Mouse (Mus musculus) ES-CJ7 (cell line): ENCODE results near the gene Dpy19l1.

ENCODE experiments used
- DNase-seq: peaks from one replicate; pipeline ENCODE4 v3.0.0; 2011; ENCODE audit warnings: low read depth, low spot score

Dpy19l1 gene

DNA sequence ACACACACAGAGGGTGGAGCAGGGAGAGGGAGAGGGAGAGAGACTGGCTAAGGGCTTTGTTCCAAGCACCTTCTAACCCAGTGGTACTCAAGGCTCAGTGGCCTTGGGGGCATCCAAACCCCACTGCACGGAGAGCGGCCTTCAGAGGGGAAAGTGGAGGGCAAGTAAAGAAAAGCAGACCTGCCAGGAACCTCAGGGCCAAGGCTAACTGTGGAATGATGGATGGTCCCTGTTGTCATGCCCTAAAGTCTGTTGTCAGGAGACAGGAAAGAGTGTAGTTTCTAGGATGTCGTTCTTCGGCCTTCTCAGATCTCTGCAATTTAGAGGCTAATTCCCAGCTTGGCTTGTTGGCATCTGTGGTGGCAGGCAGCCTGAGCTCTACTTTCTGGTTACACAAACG, 32.8 kb downstream of the Dpy19l1 start:
- no peak for DNase-seq

DNA sequence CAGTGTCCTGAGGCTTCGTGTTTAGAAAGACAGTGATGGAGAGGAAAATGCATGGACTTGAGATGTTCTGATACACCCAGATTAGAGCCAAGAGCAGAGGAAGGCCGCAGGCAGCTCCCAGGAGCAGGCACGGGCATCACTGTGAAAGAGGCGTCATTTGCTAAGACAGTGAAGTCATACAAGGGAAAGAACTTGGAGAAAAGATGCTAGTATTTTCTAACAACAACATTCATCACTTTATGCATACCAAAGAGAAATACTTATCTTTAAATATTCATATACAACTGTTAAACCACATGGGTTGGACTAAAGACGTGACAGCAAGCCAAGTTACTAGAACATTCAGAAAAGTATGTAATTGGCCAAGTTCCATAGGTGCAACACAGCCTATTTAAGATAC, 35.8 kb downstream of the Dpy19l1 start:
- DNase-seq, result no peak

DNA sequence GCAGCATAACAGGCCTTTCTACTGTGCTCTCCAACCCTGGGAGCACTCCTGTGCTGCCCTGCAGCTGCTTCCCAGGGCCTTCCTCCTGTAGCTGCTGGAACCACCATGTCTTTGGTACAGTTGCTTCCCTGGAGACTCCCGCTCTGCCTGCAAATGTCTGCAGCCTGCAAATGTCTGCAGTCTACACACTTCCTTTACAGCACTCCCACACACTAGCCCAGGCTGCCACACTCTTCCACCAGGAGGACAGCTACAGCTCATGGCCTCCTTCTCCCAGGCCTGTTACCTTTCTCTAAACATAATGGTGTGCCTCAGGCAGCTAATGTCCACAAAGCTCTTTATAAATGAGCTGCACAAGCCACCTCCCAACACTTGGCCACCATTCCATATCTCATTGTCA, 36.3 kb downstream of the Dpy19l1 start:
- no peak for DNase-seq

DNA sequence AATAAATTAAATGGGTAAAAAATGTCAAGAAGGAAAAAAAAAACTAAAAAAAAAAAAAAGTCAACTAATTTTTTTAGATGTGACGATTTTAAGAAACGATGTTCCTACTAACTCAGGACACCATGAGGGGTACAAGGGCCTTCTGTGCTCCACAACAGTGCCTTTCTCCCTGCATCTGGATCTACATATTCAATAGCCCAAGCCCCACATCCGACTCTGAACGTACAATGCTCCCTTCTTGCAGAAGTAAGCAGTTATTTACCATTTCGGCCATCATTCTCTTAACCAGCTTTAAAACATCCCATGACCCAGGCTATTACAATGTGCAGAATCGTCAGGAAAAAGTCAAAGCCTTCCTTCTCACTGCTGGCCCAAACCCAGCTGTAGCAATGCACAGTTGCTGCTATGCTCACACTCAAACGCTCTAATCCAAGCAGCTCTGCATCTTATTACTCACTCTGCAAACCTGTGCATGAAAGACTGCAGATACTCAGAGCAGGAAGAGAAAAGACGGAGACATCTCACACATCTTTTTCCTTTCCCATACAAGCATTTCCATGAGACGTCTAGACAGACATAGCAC, 41.5 kb downstream of the Dpy19l1 start:
- DNase-seq, result no peak

DNA sequence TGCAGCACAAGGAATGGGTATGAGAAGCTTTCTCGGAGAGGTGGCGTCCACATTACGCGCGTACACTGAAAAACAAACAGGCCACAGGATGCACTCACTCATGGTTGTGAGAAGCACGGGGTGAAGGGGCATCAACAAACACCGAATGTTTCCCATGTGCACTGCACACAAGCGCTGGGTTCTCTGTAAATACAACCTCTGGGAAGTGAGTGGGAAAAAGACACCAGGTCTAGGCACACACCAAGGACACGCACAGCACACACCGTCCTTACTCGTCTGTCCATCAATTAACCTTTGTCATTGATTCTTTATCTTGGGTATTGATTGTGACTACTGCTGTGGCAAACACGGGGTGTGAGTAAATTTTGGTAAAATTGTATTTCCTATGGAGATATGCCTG, 49.1 kb downstream of the Dpy19l1 start:
- DNase-seq, result no peak

DNA sequence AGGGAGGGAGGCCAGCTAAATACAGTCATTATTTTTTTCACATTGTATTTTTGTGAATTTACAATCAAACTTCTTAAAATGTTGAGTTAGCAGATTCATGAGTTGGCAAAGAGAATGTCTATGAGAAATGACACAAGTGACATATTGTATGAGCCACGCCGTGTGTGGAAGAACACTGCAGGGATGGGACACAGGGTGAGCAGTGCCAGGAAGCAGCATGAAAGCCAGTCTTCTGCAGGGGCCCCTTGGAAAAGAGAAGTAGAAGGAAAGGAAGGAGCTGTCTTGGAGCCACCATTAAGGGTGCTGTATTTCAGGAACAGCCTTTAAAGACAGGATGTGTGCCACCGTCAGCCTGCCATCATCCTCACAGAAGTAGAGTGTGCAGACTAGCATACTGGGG, 52.0 kb downstream of the Dpy19l1 start:
- no peak for DNase-seq

DNA sequence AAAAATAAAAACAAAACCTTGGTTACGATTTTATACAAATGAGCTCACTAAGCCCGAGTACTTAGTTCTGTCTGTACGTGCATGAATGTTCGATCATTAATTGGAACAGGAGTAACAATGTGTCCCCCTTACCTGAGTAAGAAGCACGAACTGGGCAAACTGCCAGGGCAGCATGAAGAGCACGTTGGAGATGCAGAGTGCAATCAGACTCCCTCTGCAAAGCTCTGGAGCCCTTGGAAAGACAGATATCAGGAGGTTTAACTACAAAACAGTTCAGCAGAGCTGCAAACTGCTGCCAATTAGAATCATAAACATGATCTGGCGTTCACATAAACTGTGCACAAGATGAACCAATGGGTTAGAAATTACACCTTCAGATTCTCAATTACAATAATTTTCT, 52.4 kb downstream of the Dpy19l1 start:
- DNase-seq, result no peak

DNA sequence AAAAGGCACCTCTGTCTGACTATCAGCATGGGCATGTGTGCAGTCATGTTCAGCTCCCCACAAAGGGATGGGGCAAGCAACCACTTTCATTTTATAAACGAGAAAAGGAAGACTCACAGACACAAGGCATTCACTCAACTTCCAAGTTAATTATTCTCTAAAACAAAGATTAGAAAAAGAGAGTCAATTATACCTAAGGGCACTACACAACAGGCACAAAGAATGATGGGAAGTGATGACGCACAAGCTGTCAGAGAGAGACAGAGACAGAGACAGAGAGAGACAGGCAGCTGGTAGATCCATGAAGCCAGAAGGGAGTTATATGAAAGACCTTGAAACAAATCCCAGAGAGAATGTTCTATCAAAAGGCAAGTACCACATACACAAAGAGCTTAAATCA, 68.0 kb downstream of the Dpy19l1 start:
- no peak for DNase-seq

DNA sequence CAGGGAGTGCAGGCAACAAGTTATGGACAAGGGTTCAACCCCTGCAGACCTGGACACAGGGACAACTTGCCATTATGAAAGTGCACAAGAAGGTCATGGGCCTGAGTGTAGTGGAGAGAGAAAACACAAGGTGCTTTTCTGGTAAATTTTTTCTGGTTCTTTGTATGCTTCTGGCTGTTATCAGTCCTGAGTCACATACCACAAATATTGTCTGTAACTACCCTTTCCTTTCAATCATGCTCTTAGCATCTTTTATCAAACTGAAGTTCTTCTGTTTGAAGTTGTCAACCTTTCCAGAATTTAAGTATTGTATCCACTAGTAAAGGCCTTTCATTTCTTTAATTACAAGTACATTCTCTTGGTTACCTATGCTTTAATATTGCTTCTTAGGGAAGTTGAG, 73.2 kb downstream of the Dpy19l1 start:
- DNase-seq, result no peak

DNA sequence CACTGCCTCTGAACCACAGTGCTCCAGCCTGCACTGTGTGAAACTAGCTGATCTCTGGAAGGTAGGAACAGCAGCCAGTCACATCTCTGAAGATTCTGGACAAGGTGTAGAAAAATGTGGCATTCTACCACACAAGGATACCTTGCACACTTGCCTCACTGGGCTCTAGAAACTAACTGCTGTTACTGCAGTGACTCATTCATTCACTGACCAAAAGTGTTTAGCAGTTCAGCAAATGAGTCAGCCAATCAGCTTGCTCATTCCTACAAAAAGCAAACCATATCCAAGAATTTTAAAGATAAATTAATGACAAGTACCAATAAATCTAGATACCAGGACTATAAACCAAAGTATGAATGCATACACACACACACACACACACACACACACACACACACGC, 77.3 kb downstream of the Dpy19l1 start:
- no peak for DNase-seq

DNA sequence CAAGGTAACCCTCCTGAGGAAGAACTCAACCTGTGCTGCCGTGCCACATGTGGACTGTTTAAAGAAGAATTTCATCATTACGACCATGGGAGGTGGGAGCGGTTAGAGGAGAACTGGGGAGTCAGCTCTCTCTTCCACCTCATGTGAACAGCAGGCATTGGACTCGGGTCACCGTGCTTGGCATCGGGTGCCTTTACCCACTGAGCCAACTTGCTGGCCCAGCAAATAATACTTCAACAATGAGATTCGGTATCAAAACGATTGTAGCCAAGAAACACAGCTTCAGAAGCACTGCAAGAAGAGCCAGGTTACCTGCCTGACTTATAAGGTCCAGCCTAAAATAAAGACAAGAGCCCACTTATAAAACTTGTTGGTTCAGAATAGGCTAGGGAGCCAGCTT, 79.7 kb downstream of the Dpy19l1 start:
- no peak for DNase-seq

DNA sequence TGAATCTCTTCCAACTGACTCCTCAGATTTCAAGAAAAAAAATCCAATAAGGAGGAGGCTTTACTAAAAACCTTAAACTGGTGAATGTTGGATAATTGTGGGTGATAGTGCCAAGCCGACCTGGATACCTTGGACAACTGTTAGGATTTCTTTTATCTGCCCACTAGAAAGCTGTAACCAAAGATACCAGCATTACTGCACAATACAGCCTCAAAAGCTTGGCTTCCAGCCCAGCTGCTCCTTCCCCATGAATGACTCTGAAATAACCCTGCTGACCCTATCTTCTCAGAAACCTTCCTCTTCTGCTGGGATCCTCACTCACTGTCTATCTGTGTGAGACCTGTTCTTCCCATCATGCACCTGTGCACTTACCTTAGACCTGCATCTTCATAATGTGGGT, 81.1 kb downstream of the Dpy19l1 start:
- no peak for DNase-seq

DNA sequence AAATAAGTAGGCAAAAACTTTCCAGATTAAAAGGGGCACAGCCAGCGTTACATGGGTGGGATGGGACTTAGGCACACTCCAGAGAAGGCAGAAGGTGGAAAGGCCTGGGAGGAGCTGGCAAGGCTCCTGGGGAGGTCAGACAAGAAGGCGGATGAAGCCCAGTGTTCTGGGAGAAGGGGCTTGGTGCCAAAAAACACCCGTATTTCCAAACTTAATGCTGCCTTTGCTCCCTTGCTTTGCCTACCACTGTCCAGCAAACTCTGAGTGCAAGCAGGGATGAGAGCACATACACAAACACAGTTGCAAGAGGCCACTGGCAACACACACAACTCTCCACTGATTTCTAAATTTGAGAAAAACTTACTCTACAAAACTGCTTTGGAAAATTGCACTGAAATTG, 81.7 kb downstream of the Dpy19l1 start:
- no peak for DNase-seq

DNA sequence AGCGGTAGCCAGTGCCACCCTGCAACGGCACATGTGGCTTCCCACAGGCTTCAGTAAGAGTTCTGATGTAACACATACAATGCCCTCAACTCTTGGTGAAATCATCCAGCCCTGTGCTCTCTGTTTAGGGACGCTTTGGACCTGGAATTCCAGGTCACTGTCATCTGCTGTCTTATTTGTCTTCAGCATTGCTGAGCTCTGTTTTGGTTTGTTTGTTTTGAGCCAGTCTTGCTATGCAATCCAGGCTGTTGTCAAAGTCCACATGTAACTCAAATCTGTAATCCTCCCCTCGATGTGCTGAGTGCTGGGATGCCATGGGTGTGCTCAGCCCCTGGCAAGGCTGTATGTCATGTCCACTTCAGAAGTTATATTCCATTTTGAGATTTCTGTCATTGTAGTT, 82.8 kb downstream of the Dpy19l1 start:
- DNase-seq, result no peak

DNA sequence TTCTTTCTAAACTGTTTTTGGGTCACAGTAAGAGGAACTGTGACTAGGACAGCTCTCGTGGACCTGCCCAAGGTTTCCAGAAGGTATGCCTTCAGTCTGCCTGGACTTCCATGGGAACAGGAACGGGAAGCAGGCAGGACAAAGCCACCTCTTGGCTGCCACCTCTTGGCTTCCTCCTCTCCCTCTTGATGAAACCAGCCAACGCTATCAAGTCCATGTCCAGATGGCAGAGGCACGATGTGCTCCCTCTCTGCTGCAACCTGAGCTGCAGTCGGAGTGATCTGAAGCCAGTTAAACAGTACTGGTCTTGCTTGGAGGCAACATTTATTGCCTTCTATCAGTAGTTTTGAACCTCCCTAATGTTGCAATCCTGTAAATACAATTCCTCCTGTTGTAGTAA, 84.7 kb downstream of the Dpy19l1 start:
- DNase-seq, result no peak

DNA sequence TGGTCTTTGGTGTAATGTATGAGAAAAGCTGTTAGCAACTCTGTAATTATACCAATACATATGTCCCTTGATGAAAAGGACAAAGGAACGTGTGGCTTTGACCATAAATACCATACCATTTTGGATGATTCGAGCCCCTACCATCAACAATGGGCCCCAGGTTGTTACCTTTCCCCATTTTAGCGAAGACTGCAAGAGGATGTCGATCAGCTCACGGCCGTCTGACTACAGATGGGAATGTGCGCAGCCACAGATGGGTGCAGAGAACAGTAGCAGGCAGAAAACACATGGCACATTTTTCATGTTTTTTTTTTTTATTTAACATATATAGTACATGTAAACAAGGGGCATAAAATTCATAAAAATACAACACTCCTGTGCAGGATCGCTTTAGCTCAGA, 91.5 kb downstream of the Dpy19l1 start:
- no peak for DNase-seq

DNA sequence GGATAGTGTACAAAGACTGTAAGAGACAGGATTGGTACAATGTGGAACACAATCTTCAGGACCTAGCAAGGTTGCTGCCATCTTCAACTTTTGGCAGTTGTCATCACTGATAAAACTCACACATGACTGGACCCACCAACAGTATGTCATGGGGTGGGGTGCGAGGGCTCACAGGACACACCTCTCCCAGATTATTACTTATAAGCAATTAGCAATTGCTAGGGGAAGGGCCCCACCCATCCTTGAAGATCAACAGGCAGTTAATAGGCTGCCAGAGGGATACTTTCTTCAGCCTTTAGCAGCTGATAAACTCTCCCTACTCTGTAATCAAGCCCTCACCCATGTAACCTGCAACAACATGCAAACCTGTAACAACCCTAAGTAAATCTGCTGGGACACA, 92.5 kb downstream of the Dpy19l1 start:
- DNase-seq, result no peak

DNA sequence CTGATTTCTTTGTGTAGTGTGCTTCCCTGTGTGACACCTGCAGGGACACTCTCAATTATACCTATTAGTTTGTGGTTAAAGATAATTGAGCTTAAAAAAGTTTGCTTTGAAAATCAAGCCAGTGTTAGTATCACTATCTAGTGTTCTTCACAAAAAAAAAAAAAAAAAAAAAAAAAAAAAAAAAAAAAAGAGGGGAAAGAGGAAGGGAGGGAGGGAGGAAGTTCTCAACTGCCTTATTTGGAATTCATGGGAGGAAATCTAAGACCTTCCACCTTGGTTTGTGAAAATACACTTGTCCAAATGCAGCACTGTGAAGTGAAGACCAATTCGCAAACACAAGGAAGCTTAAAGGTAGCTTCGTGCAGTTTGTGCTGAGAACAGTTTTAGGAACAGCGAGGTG, 94.9 kb downstream of the Dpy19l1 start:
- no peak for DNase-seq

DNA sequence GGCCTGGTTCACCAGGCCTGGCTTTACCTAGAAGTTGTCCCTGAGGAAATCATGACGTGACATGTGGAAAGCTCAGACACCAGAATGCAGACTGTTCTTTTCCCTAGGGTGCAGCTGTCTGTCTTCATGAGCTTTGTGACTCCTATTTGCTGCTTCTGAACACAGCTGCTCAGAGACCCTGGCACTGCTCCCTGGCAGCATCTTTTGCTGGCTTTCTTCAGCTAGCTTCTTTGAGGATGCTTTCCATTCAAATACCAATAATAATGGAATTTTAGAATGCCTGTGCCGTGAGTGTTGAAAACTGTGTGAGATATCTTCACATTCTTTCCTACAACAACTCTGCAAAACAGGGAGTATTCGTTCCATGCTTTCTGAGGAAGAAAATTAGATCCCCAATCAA, 108.8 kb downstream of the Dpy19l1 start:
- no peak for DNase-seq

DNA sequence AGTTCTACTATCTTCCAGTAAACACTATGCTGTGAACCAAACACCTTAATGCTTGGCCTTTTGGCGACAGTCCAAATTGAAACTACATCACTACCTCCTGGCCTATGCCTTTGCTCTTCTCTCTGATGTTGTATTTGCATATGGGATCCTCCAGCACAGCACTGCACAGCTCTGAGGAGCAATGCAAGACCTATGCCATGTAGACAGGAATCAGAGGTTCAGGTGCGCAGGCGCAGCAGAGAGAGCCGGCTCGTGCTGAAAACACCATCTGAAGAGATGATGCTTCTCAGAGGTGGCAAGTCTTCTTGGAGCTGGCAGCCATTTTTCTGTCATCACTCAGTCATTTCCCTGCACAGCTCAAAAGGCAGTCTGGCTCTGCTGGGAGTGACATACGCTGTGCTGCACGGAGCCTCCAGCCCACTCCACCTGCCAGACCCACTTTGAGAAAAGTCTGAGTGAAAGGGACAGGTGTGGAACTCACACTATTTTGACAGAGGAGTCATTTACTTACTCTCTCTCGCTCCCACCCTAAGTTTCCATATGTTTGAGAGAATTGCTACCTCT, 112.1 kb downstream of the Dpy19l1 start:
- no peak for DNase-seq

DNA sequence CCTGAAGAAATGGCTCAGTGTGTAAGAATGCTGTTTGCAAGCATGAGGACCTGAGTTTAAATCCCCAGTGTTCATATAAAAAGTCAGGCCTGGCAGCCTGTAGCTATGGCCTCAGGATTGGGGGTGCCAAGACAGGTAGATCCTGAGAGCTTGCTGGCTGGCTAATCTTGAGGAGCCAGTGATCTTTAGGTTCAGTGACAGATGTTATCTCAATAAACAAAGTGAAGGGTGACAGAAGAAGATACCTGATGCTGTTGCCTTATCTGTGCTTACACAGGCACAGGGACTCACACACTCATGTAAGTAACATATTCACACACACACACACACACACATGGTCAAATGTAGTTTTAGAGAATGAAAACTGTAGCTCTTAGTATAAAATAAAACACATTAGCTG, 115.7 kb downstream of the Dpy19l1 start:
- no peak for DNase-seq

DNA sequence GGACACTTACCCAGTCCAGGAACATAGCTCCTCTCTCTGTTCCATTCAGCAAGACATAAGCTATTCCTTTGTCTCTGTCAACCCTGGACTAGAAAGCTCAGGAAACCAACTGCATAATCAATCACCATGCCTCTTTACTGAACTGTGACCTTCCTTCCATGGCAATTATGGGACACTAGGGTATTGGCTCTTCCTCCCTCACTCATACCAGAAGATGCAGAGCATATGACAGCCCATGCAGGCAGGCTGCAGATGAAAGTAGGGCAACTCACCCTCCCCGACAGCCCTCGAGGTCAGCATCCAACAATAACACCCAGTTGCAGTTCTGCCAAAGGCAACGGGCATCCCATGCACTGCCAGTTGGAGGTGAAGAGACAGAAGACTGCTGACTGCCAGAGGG, 123.6 kb downstream of the Dpy19l1 start:
- DNase-seq, result no peak

DNA sequence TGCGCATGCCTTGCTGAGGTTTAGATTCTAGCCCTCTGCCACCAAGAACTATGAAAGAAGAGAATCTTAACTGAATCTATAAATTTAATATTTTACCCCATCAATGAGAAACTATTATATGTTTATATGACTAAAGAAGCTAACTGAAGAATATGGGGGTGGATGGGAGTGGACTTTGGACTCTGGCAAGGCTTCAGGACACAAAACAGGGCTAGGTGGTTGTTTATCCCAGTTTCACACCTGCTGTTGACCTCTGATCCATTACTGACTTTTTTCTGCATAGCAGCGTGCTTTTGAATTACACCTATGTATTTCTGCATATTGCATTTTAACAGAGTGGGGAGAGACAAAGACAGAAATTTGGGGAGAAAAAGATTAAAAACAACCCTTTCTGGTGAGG, 124.1 kb downstream of the Dpy19l1 start:
- DNase-seq, result no peak
